Comparison of ENCODE assay signal across 9 mouse cellular contexts in the genomic region with DNA sequence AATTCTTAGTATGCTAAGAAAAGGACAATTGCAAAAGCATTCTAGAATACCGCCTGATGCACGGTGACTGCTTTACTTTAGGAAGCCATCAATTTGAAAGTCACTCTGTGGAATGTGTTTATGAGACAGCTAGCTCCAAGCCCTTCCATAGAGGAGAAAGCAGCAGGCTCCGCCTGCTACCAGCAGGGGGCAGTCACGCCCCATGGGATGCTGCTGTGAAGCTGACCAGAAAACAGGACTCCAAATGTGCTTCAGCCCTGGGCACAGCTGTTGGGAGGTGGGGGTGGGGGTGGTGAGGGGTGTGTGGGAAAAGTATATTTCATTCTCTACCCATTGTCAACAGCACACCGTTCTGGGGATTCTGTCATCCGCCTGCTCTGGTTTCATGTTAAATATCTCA. TPM values are rescaled to one million over a fixed set of nuclear protein-coding genes. Genes with fewer than 3 reads are reported as not detected.
DNase-seq lines count a peak whose midpoint lies in the region; ATAC-seq and TF ChIP-seq lines count a peak whose summit lies in the region.
"Had no signal": no experiment of that assay in that cellular context is flagged by ENCODE, and none has a peak within 500 bp of the region (broad histone marks: within the 10 kb centered on the region; RNA-seq: fewer than 3 reads in every experiment).

No protein-coding gene starts in this region.

- no peak overlapping the region for H3K27ac ChIP-seq in CH12.LX (ENCODE audit: insufficient read depth, low read depth)
- no peak overlapping the region for H3K27ac ChIP-seq in embryonic facial prominence, embryonic 11.5 days (replicated peaks; ENCODE audit: low read depth, low read length)
- H3K27ac ChIP-seq in liver, postnatal 0 days (ENCODE audit: low read depth) = no peak overlapping the region
- H3K27ac ChIP-seq: heart, embryonic 13.5 days had no signal

- ATAC-seq in embryonic facial prominence, embryonic 11.5 days (replicated peaks; ENCODE audit: insufficient number of reproducible peaks, low FRiP score, low TSS enrichment, low read depth) = no peak
- peak; percentile 48 for ATAC-seq in liver, postnatal 0 days

- intact Hi-C loops in heart, postnatal 10 days (cut with DNase I) = loop anchor here (1.0 to 10.0 kb wide), 7 partner anchors 127 to 1314 kb away; no protein-coding TSS in a partner anchor

- H3K36me3 ChIP-seq in CH12.LX (replicated peaks in 1 of 2; ENCODE audit: control insufficient read depth in 1 of 2, insufficient read depth in 1 of 2, low read length in 1 of 2) = no peaks in the 10 kb centered on the region
- H3K36me3 ChIP-seq in embryonic facial prominence, embryonic 11.5 days (replicated peaks; ENCODE audit: control insufficient read depth, insufficient read depth, low read depth, low read length) = no peaks in the 10 kb centered on the region
- no peaks in the 10 kb centered on the region for H3K36me3 ChIP-seq in liver, postnatal 0 days (replicated peaks; ENCODE audit: insufficient read depth, low read length)

- TF ChIP-seq POLR2A in CH12.LX (IDR thresholded peaks at IDR 0.05; ENCODE audit: low read depth, low read length) = no peak

- DNase-seq in CH12.LX (ENCODE audit: extremely low read depth) = peak; percentile 41
- peak; percentile 90 for DNase-seq in adrenal gland, postnatal 10 days
- DNase-seq in embryonic facial prominence, embryonic 11.5 days (ENCODE audit: low spot score) = peak; percentile 82
- peak; percentile 75 to 86 for DNase-seq in heart, postnatal 10 days
- peak; percentile 87 to 90 for DNase-seq in kidney, postnatal 4 days
- peak; percentile 73 for DNase-seq in liver, postnatal 0 days
- DNase-seq in retina, postnatal 7 days (ENCODE audit: low read depth, low spot score) = peak; percentile 58
- DNase-seq in T-cell, adult 2 months (ENCODE audit: low spot score) = no peak

- no peak overlapping the region for H3K4me2 ChIP-seq in CH12.LX (ENCODE audit: insufficient read depth, low read depth, poor library complexity, severe bottlenecking)
- no peak overlapping the region for H3K4me2 ChIP-seq in embryonic facial prominence, embryonic 11.5 days (ENCODE audit: low read depth, low read length)
- no peak overlapping the region for H3K4me2 ChIP-seq in liver, postnatal 0 days (ENCODE audit: low read depth, low read length)

- in situ Hi-C loops in CH12.LX (cut with MboI; ENCODE audit: low pct_ligation_motif_present, low pct_unique_long_range_greater_than_20kb, low sequenced_read_pairs) = loop anchor here (25.0 kb wide), 1 partner anchor 1027 kb away; no protein-coding TSS in a partner anchor

- H3K79me2 ChIP-seq in CH12.LX (replicated peaks; ENCODE audit: control insufficient read depth, extremely low read depth, insufficient read depth, poor library complexity, severe bottlenecking) = no peaks in the 10 kb centered on the region

- H3K4me1 ChIP-seq in CH12.LX (ENCODE audit: control insufficient read depth in 1 of 2, insufficient read depth in 2 of 2) = no peaks in the 10 kb centered on the region
- H3K4me1 ChIP-seq in embryonic facial prominence, embryonic 11.5 days (ENCODE audit: control insufficient read depth, insufficient read depth, low read length) = no peaks in the 10 kb centered on the region
- no peaks in the 10 kb centered on the region for H3K4me1 ChIP-seq in liver, postnatal 0 days (ENCODE audit: insufficient read depth)

- peak; percentile 77 for TF ChIP-seq RAD21 in CH12.LX (IDR thresholded peaks at IDR 0.05; ENCODE audit: low read depth, low read length)

- peak; percentile 81 to 85 for TF ChIP-seq CTCF in CH12.LX (conservative IDR thresholded peaks at IDR 0.05 in 1 of 2, IDR thresholded peaks at IDR 0.05 in 1 of 2; ENCODE audit: low read depth in 2 of 2, low read length in 2 of 2)
- TF ChIP-seq CTCF in liver, postnatal 0 days (IDR thresholded peaks at IDR 0.05; ENCODE audit: low read depth) = peak; percentile 84

- dilution Hi-C loops in CH12.LX (cut with MboI; ENCODE audit: extremely low pct_ligation_motif_present, extremely low pct_unique_long_range_greater_than_20kb, low sequenced_read_pairs) = no loop called here

- 23% methylated on average over 6 of the region's 6 CpGs for WGBS in embryonic facial prominence, embryonic 11.5 days
- 17% methylated on average over 6 of the region's 6 CpGs for WGBS in liver, postnatal 0 days (ENCODE audit: insufficient replicate concordance)

- no peak for TF ChIP-seq EP300 in CH12.LX (IDR thresholded peaks at IDR 0.05; ENCODE audit: low read length)
- TF ChIP-seq EP300 in liver, postnatal 0 days (IDR thresholded peaks at IDR 0.05; ENCODE audit: low read depth) = no peak

- no peak overlapping the region for H3K4me3 ChIP-seq in CH12.LX (replicated peaks in 1 of 3; ENCODE audit: low read depth in 2 of 3, low read length in 2 of 3, poor library complexity in 1 of 3)
- no peak overlapping the region for H3K4me3 ChIP-seq in embryonic facial prominence, embryonic 11.5 days (ENCODE audit: low read depth, low read length)
- H3K4me3 ChIP-seq in liver, postnatal 0 days (ENCODE audit: low read depth, low read length) = no peak overlapping the region
- H3K4me3 ChIP-seq: heart, embryonic 13.5 days had no signal

- peaks cover 10% of the 10 kb centered on the region for H3K27me3 ChIP-seq in CH12.LX (replicated peaks)
- H3K27me3 ChIP-seq in embryonic facial prominence, embryonic 11.5 days (ENCODE audit: control insufficient read depth, insufficient read depth, low read length) = peaks cover 18% of the 10 kb centered on the region
- peaks cover 35% of the 10 kb centered on the region for H3K27me3 ChIP-seq in liver, postnatal 0 days (ENCODE audit: insufficient read depth, low read length)

- H3K9ac ChIP-seq in CH12.LX (ENCODE audit: insufficient read depth, low read depth) = no peak overlapping the region
- H3K9ac ChIP-seq in embryonic facial prominence, embryonic 11.5 days (replicated peaks; ENCODE audit: low read length) = no peak overlapping the region
- no peak overlapping the region for H3K9ac ChIP-seq in liver, postnatal 0 days (replicated peaks)

- peaks cover 50% of the 10 kb centered on the region for H3K9me3 ChIP-seq in CH12.LX (replicated peaks; ENCODE audit: low read length)
- H3K9me3 ChIP-seq in embryonic facial prominence, embryonic 11.5 days (replicated peaks; ENCODE audit: control insufficient read depth, low read length) = no peaks in the 10 kb centered on the region
- no peaks in the 10 kb centered on the region for H3K9me3 ChIP-seq in liver, postnatal 0 days (ENCODE audit: low read length)
- H3K9me3 ChIP-seq: heart, embryonic 13.5 days had no signal

TF ChIP-seq in CH12.LX, 34 proteins besides CTCF, POLR2A, EP300 and RAD21:
- TF ChIP-seq GABPA (IDR thresholded peaks at IDR 0.05; ENCODE audit: insufficient replicate concordance, low read depth, low read length) = no peak
- peak; percentile 67 for TF ChIP-seq SMC3 (IDR thresholded peaks at IDR 0.05; ENCODE audit: low read depth, low read length)
- no peak for TF ChIP-seq CHD2 (IDR thresholded peaks at IDR 0.05; ENCODE audit: low read length)
- no peak for TF ChIP-seq UBTF (IDR thresholded peaks at IDR 0.05; ENCODE audit: low read depth, low read length)
- TF ChIP-seq KAT2A (IDR thresholded peaks at IDR 0.05; ENCODE audit: insufficient replicate concordance, low read length) = no peak
- no peak for TF ChIP-seq JUN (IDR thresholded peaks at IDR 0.05; ENCODE audit: insufficient read depth, low read depth, low read length)
- no peak for TF ChIP-seq TCF12 (IDR thresholded peaks at IDR 0.05; ENCODE audit: low read depth, low read length)

RNA-seq across cellular contexts. Expression of a gene that starts 3.4 kb away (rescaled TPM):
- total RNA-seq in CH12.LX (2012; rRNA removed) (not detected in 2 replicates), CH12.LX (2014; rRNA removed) (not detected in 2 replicates)
- not detected in 2 replicates for polyA plus RNA-seq in CH12.LX (2012; ENCODE audit: insufficient read length, low read depth)
- 10 to 100 TPM; 51.9 to 77.2 TPM for total RNA-seq in adrenal gland, postnatal 10 days (2021)
- 51.1 and 53.7 TPM in 2 replicates for polyA plus RNA-seq in embryonic facial prominence, embryonic 11.5 days (2014; fragmentation: Nextera tagmentation; extraction: Ambion mirVana)
- total RNA-seq in heart, postnatal 10 days (2021) = 10 to 100 TPM; 23.2 to 24.7 TPM
- polyA plus RNA-seq in liver, postnatal 0 days (2015; fragmentation: Nextera tagmentation; extraction: Ambion mirVana) = 27.4 and 31.3 TPM in 2 replicates

RNA-seq across cellular contexts. Expression of a gene that starts 12.8 kb away (rescaled TPM):
- total RNA-seq in CH12.LX (2012; rRNA removed) = 0.08 TPM in 1 of 2 replicates, not detected in the other
- not detected in 2 replicates for total RNA-seq in CH12.LX (2014; rRNA removed)
- not detected in 2 replicates for polyA plus RNA-seq in CH12.LX (2012; ENCODE audit: insufficient read length, low read depth)
- total RNA-seq in adrenal gland, postnatal 10 days (2021) = 100 to 1,000 TPM; 133 to 360 TPM
- 0.27 and 0.50 TPM in 2 replicates for polyA plus RNA-seq in embryonic facial prominence, embryonic 11.5 days (2014; fragmentation: Nextera tagmentation; extraction: Ambion mirVana)
- total RNA-seq in heart, postnatal 10 days (2021) = not detected
- polyA plus RNA-seq in liver, postnatal 0 days (2015; fragmentation: Nextera tagmentation; extraction: Ambion mirVana) = 1,301 and 1,767 TPM in 2 replicates

RNA-seq across cellular contexts. Expression of a gene that starts 22.0 kb away (rescaled TPM):
- total RNA-seq in CH12.LX (2012; rRNA removed) (not detected in 2 replicates), CH12.LX (2014; rRNA removed) (not detected in 2 replicates)
- polyA plus RNA-seq in CH12.LX (2012; ENCODE audit: insufficient read length, low read depth) = not detected in 2 replicates
- not detected for total RNA-seq in adrenal gland, postnatal 10 days (2021)
- polyA plus RNA-seq in embryonic facial prominence, embryonic 11.5 days (2014; fragmentation: Nextera tagmentation; extraction: Ambion mirVana) = not detected in 2 replicates
- total RNA-seq in heart, postnatal 10 days (2021) = not detected
- polyA plus RNA-seq in liver, postnatal 0 days (2015; fragmentation: Nextera tagmentation; extraction: Ambion mirVana) = 0.11 TPM in 2 replicates
- polyA plus RNA-seq: heart, embryonic 13.5 days had no signal

Comparison
In these comparisons a context has a peak if more than half of its experiments do, and no peak if none do; other contexts are left out.
1. RNA of a gene that starts 3.4 kb away (total RNA-seq): 51.9 to 77.2 TPM in adrenal gland, postnatal 10 days and 23.2 to 24.7 TPM in heart, postnatal 10 days; not detected in CH12.LX; every median in the first group is over 10 times any median in the second.
2. RNA of a gene that starts 12.8 kb away (total RNA-seq): 133 to 360 TPM in adrenal gland, postnatal 10 days; 0.08 TPM in CH12.LX and not detected in heart, postnatal 10 days; every median in the first group is over 100 times any median in the second.